Mouse (Mus musculus): ENCODE data around the gene Kctd13.

DNA sequence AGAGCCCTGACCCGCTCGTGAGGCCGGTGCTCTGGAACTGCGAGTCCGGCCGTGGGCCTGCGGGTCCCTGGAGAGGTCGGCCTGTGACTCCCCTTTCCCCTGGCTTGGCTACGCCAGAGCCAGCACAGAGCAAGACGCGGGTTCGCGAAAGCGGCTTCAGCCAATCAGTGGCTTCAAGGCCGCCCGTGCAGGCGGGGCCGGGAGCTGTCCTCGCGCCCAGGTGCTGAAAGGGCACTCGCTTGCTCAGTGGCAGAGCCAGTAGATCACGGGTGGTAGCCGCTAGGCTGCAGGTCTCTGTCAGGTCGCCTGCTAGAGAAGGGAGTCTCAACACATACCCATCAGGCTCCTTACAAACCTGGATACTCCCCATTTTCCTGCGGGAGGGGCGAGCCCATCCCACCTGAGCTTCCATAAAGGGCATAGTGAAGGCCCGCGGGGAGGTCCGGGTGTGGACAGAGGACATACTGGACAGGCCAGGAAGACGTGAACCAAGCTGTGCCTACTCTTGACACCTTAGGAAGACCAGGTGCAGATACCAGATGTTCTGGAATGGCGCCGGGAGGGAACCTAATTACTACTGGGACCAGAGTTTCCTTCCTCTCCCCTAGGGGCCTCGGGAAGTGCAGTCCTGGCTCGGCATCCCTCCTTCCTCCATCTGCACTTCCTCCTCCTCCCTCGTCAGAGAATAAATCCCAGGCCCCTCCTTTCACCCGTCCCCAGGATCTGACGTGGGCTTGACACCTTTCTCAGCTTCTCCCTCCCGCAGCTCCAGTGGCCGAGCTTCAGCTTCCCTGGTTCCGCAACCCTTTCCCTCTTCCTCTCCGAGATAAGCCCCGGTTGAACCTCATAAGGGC is 21.3 kb downstream of the Kctd13 start, which contains the start of gene Sez6l2:
- TF ChIP-seq GATA1 (IDR thresholded peaks at IDR 0.05; ENCODE audit: borderline replicate concordance, low read length) (no peak), FLI1 (IDR thresholded peaks at IDR 0.05; ENCODE audit: low read length) (no peak)
